Mouse (Mus musculus): ENCODE measurements around the gene Kcnk16. TPM values are rescaled to one million over a fixed set of nuclear protein-coding genes. Genes with fewer than 3 reads are reported as not detected.
A peak's percentile ranks its signal among the peaks of the same experiment; 100 is the strongest.

The Kcnk16 gene
- total and polyA plus RNA-seq, 3 experiments: not detected

GRCm38 (mm10) chr14:20214125-20214524 lies 54.9 kb downstream of the Kcnk16 start:
- Histone ChIP-seq H3K27me3 (ENCODE audit: control insufficient read depth in 1 of 2, insufficient read depth in 2 of 2, low read length in 2 of 2) (peaks cover 0 to 1% of the 10 kb centered on the region in 2 experiments; a peak in 2 of 4 replicates), H3K9me3 (replicated peaks; ENCODE audit: insufficient read depth, low read length) (no peaks in the 10 kb centered on the region), H3K79me2 (ENCODE audit: control insufficient read depth, insufficient read depth, low read length, poor library complexity) (no peaks in the 10 kb centered on the region), H3K36me3 (ENCODE audit: control insufficient read depth in 1 of 2, insufficient read depth in 2 of 2, low read length in 2 of 2) (peaks cover 0 to 4% of the 10 kb centered on the region in 2 experiments; a peak in 2 of 4 replicates), H3K27ac (ENCODE audit: control insufficient read depth, low read depth, low read length) (no peak overlapping the region), H3K4me1 (ENCODE audit: control insufficient read depth in 1 of 2, insufficient read depth in 2 of 2, low read length in 2 of 2) (peaks cover 2 to 17% of the 10 kb centered on the region in 2 experiments; a peak in 3 of 4 replicates), H3K9ac (ENCODE audit: control insufficient read depth, low read depth, low read length, poor library complexity, severe bottlenecking) (no peak overlapping the region), H3K4me3 (ENCODE audit: control insufficient read depth in 1 of 2, insufficient read depth in 1 of 2, low read depth in 2 of 2, low read length in 2 of 2) (peak overlapping the region in 1 of 2 experiments; percentile 32; a peak in 1 of 4 replicates)
- TF ChIP-seq RCOR1 (IDR thresholded peaks at IDR 0.05; ENCODE audit: low read depth, low read length) (no peak), RAD21 (IDR thresholded peaks at IDR 0.05; ENCODE audit: low read depth, low read length) (no peak), GATA1 (IDR thresholded peaks at IDR 0.05; ENCODE audit: low read depth, low read length) (no peak), USF2 (IDR thresholded peaks at IDR 0.05; ENCODE audit: borderline replicate concordance in 1 of 2, insufficient read depth in 1 of 2, low read depth in 1 of 2, low read length in 2 of 2) (no peak), POLR2AphosphoS5 (IDR thresholded peaks at IDR 0.05; ENCODE audit: borderline replicate concordance, low read depth, low read length) (no peak), UBTF (IDR thresholded peaks at IDR 0.05; ENCODE audit: borderline replicate concordance, insufficient read depth, low read depth, low read length) (no peak), CHD1 (IDR thresholded peaks at IDR 0.05; ENCODE audit: low read depth, low read length) (no peak), NRF1 (IDR thresholded peaks at IDR 0.05; ENCODE audit: insufficient read depth, low read depth, low read length, poor library complexity, severe bottlenecking) (no peak), MYC (IDR thresholded peaks at IDR 0.05; ENCODE audit: low read depth, low read length) (no peak)
- DNase-seq (ENCODE audit: low read depth, low spot score): no peak

GRCm38 (mm10) chr14:20211754-20212601 lies 57.0 kb downstream of the Kcnk16 start:
- Histone ChIP-seq H3K27me3 (ENCODE audit: control insufficient read depth in 1 of 2, insufficient read depth in 2 of 2, low read length in 2 of 2) (peaks cover 0 to 1% of the 10 kb centered on the region in 2 experiments; a peak in 2 of 4 replicates), H3K4me3 (ENCODE audit: control insufficient read depth in 1 of 2, insufficient read depth in 1 of 2, low read depth in 2 of 2, low read length in 2 of 2) (no peak overlapping the region), H3K4me1 (ENCODE audit: control insufficient read depth in 1 of 2, insufficient read depth in 2 of 2, low read length in 2 of 2) (peaks cover 2 to 17% of the 10 kb centered on the region in 2 experiments; a peak in 3 of 4 replicates), H3K79me2 (ENCODE audit: control insufficient read depth, insufficient read depth, low read length, poor library complexity) (no peaks in the 10 kb centered on the region), H3K9ac (ENCODE audit: control insufficient read depth, low read depth, low read length, poor library complexity, severe bottlenecking) (no peak overlapping the region), H3K36me3 (ENCODE audit: control insufficient read depth in 1 of 2, insufficient read depth in 2 of 2, low read length in 2 of 2) (peaks cover 0 to 4% of the 10 kb centered on the region in 2 experiments; a peak in 2 of 4 replicates), H3K27ac (ENCODE audit: control insufficient read depth, low read depth, low read length) (no peak overlapping the region), H3K9me3 (replicated peaks; ENCODE audit: insufficient read depth, low read length) (no peaks in the 10 kb centered on the region)
- peak; percentile 46 for DNase-seq (ENCODE audit: low read depth, low spot score)
- 0 out of 2 replicates have a peak, but pooled peaks have one; percentile 9 for TF ChIP-seq GATA1 (IDR thresholded peaks at IDR 0.05; ENCODE audit: low read depth, low read length)
- TF ChIP-seq JUND (IDR thresholded peaks at IDR 0.05; ENCODE audit: low read depth, low read length): no peak
- TF ChIP-seq EP300 (IDR thresholded peaks at IDR 0.05; ENCODE audit: low read depth in 1 of 2, low read length in 2 of 2): peak; percentile 8 to 18; a peak in 2 of 4 replicates
- peak; percentile 41 for TF ChIP-seq TAL1 (IDR thresholded peaks at IDR 0.05; ENCODE audit: low read length)
- TF ChIP-seq ZNF384 (IDR thresholded peaks at IDR 0.05; ENCODE audit: low read depth, low read length): peak; percentile 68

Other genes starting within 250 kb of the Kcnk16 start
- gene Saysd1, start 130.7 kb downstream of the Kcnk16 start, total RNA-seq (2012; rRNA removed): 2.0 and 3.2 TPM in 2 replicates
- 1 to 10 TPM in 1 of 2 experiments, not detected in 1; 4.4 TPM for gene Saysd1, start 130.7 kb downstream of the Kcnk16 start, polyA plus RNA-seq (2012; ENCODE audit: insufficient read depth in 1 of 2, insufficient read length in 2 of 2, low read depth in 1 of 2, low replicate concordance in 2 of 2, missing spikeins in 1 of 2)
- 6.7 and 10.9 TPM in 2 replicates for gene Kcnk5, start 87.4 kb downstream of the Kcnk16 start, total RNA-seq (2012; rRNA removed)
- 1 to 10 TPM in 1 of 2 experiments, not detected in 1; 9.3 TPM for gene Kcnk5, start 87.4 kb downstream of the Kcnk16 start, polyA plus RNA-seq (2012; ENCODE audit: insufficient read depth in 1 of 2, insufficient read length in 2 of 2, low read depth in 1 of 2, low replicate concordance in 2 of 2, missing spikeins in 1 of 2)
- gene Nudt13, start 25.5 kb upstream of the Kcnk16 start, total RNA-seq (2012; rRNA removed): 9.9 and 10.3 TPM in 2 replicates
- 10 to 100 TPM in 1 of 2 experiments, not detected in 1; 12.3 TPM for gene Nudt13, start 25.5 kb upstream of the Kcnk16 start, polyA plus RNA-seq (2012; ENCODE audit: insufficient read depth in 1 of 2, insufficient read length in 2 of 2, low read depth in 1 of 2, low replicate concordance in 2 of 2, missing spikeins in 1 of 2)
- gene Ecd, start 78.9 kb upstream of the Kcnk16 start, total RNA-seq (2012; rRNA removed): 58.8 and 64.9 TPM in 2 replicates
- 10 to 100 TPM in 1 of 2 experiments, not detected in 1; 72.2 TPM for gene Ecd, start 78.9 kb upstream of the Kcnk16 start, polyA plus RNA-seq (2012; ENCODE audit: insufficient read depth in 1 of 2, insufficient read length in 2 of 2, low read depth in 1 of 2, low replicate concordance in 2 of 2, missing spikeins in 1 of 2)
- gene Fam149b, start 79.0 kb upstream of the Kcnk16 start, total RNA-seq (2012; rRNA removed): 16.1 and 18.9 TPM in 2 replicates
- 10 to 100 TPM in 1 of 2 experiments, not detected in 1; 25.8 TPM for gene Fam149b, start 79.0 kb upstream of the Kcnk16 start, polyA plus RNA-seq (2012; ENCODE audit: insufficient read depth in 1 of 2, insufficient read length in 2 of 2, low read depth in 1 of 2, low replicate concordance in 2 of 2, missing spikeins in 1 of 2)
- gene Dnajc9, start 119.7 kb upstream of the Kcnk16 start, total RNA-seq (2012; rRNA removed): 125 and 138 TPM in 2 replicates
- gene Dnajc9, start 119.7 kb upstream of the Kcnk16 start, polyA plus RNA-seq (2012; ENCODE audit: insufficient read depth in 1 of 2, insufficient read length in 2 of 2, low read depth in 1 of 2, low replicate concordance in 2 of 2, missing spikeins in 1 of 2): 100 to 1,000 TPM; 114 to 385 TPM
- gene Mrps16, start 124.4 kb upstream of the Kcnk16 start, total RNA-seq (2012; rRNA removed): 119 and 132 TPM in 2 replicates
- 100 to 1,000 TPM in 1 of 2 experiments, not detected in 1; 112 TPM for gene Mrps16, start 124.4 kb upstream of the Kcnk16 start, polyA plus RNA-seq (2012; ENCODE audit: insufficient read depth in 1 of 2, insufficient read length in 2 of 2, low read depth in 1 of 2, low replicate concordance in 2 of 2, missing spikeins in 1 of 2)
- not detected in 2 replicates for gene Cfap70, start 183.0 kb upstream of the Kcnk16 start, total RNA-seq (2012; rRNA removed)
- under 1 TPM in 1 of 2 experiments, not detected in 1; 0.11 TPM for gene Cfap70, start 183.0 kb upstream of the Kcnk16 start, polyA plus RNA-seq (2012; ENCODE audit: insufficient read depth in 1 of 2, insufficient read length in 2 of 2, low read depth in 1 of 2, low replicate concordance in 2 of 2, missing spikeins in 1 of 2)
- gene Anxa7, start 210.9 kb upstream of the Kcnk16 start, total RNA-seq (2012; rRNA removed): 44.8 and 52.0 TPM in 2 replicates
- 10 to 100 TPM in 1 of 2 experiments, not detected in 1; 70.3 TPM for gene Anxa7, start 210.9 kb upstream of the Kcnk16 start, polyA plus RNA-seq (2012; ENCODE audit: insufficient read depth in 1 of 2, insufficient read length in 2 of 2, low read depth in 1 of 2, low replicate concordance in 2 of 2, missing spikeins in 1 of 2)
- gene Mss51, start 227.7 kb upstream of the Kcnk16 start, total RNA-seq (2012; rRNA removed): 0.42 and 0.62 TPM in 2 replicates
- gene Mss51, start 227.7 kb upstream of the Kcnk16 start, polyA plus RNA-seq (2012; ENCODE audit: insufficient read depth in 1 of 2, insufficient read length in 2 of 2, low read depth in 1 of 2, low replicate concordance in 2 of 2, missing spikeins in 1 of 2): 1 to 10 TPM in 1 of 2 experiments, not detected in 1; 1.1 TPM